Mouse (Mus musculus): ENCODE data around the gene Cfd.

- TF ChIP-seq POLR2A (IDR thresholded peaks at IDR 0.05; ENCODE audit: low read depth, low read length) (no peak), CTCF (IDR thresholded peaks at IDR 0.05; ENCODE audit: borderline replicate concordance, insufficient read depth, low read length) (no peak)
Observed at GRCm38 (mm10) chr10:79872862-79873261, 17.8 kb upstream of the Cfd start.
